Mouse (Mus musculus) lung, embryonic 16.5 days (tissue): ENCODE measurements around the gene Vmn2r15. TPM values are rescaled to one million over a fixed set of nuclear protein-coding genes. Genes with fewer than 3 reads are reported as not detected.

Experiments used
- ATAC-seq: fragments of 200-750 bp; cut with Nextera tagmentation; 2 replicates; pipeline ENCODE4 v1.8.0; 2017; ENCODE audit warnings: low read depth, mild to moderate bottlenecking, moderate library complexity
- H3K27ac ChIP-seq: fragments of 300-500 bp; sonication (generic); 2 replicates; pipeline ENCODE4 v1.5.1; 2014; ENCODE audit warnings: mild to moderate bottlenecking, control low read depth, low read length
- H3K27me3 ChIP-seq: fragments of 300-500 bp; sonication (generic); 2 replicates; pipeline ENCODE4 v1.6.1; 2014; ENCODE audit warnings: low read depth, low read length, mixed read lengths; ENCODE audit not compliant: control insufficient read depth, insufficient read depth
- H3K36me3 ChIP-seq: fragments of 300-500 bp; sonication (generic); 2 replicates; pipeline ENCODE4 v1.6.1; 2014; ENCODE audit warnings: low read length; ENCODE audit not compliant: control insufficient read depth, insufficient read depth
- H3K4me1 ChIP-seq: fragments of 300-500 bp; sonication (generic); replicated peaks from 2 replicates; pipeline ENCODE4 v1.6.1; 2014; ENCODE audit warnings: low read length, mixed read lengths; ENCODE audit not compliant: control insufficient read depth, insufficient read depth
- H3K4me2 ChIP-seq: fragments of 300-500 bp; sonication (generic); 2 replicates; pipeline ENCODE4 v1.6.1; 2014; ENCODE audit warnings: low read depth, low read length, control low read depth
- H3K4me3 ChIP-seq: fragments of 300-500 bp; sonication (generic); 2 replicates; pipeline ENCODE4 v1.5.1; 2014; ENCODE audit warnings: mild to moderate bottlenecking, low read length, control low read depth
- H3K9ac ChIP-seq: fragments of 300-500 bp; sonication (generic); 2 replicates; pipeline ENCODE4 v1.6.1; 2014; ENCODE audit warnings: low read length, control low read depth
- H3K9me3 ChIP-seq: fragments of 300-500 bp; sonication (generic); 2 replicates; pipeline ENCODE4 v1.6.1; 2016; ENCODE audit warnings: low read length; ENCODE audit not compliant: control insufficient read depth
- WGBS: fragments of 180-500 bp; shearing (Covaris S2); extraction: QIAGEN DNeasy Blood & Tissue Kit; methylation state at CpG from one replicate; pipeline ENCODE4 v1.1.7; 2014; 5-methylcytosine and 5-hydroxymethylcytosine counted together
- polyA plus RNA-seq: library from polyadenylated mRNA; unstranded; fragments of >200 nt; fragmentation: Nextera tagmentation; extraction: Ambion mirVana; gene quantifications from 2 replicates; pipeline ENCODE4 v1.2.1, GENCODE M21; 2015

Gene Vmn2r15
- polyA plus RNA-seq, result not detected in 2 replicates

DNA sequence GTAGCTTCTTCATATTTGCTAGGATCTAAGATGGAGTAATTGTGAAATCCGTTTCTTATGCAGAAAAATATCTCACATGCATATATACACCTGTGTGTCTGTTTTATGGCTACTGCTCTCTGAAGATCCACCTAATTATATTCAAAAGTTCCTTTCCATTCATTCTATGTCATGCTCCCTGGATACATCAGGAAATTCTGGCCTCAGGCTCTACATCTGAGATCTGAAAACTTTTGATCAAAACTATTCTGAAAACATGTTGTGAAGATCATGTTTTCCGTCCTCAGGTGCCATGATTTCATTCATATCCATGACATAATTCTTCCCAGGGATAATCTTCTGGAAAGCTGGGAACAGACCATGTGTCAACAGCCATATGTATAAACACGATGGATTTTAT is at the start of gene Vmn2r15:
Vmn2r15 (minus strand) TSS at position 101 of the 400 bp plus-strand sequence.
- no peaks in the 10 kb centered on the region for H3K4me1 ChIP-seq
- H3K9ac ChIP-seq, result no peak within 1 kb of the TSS
- H3K36me3 ChIP-seq, result no peaks in the 10 kb centered on the region
- H3K27me3 ChIP-seq, result no peaks in the 10 kb centered on the region
- H3K27ac ChIP-seq, result no peak within 1 kb of the TSS
- WGBS, result 48% methylated on average over 3 of the region's 3 CpGs
- ATAC-seq, result no peak
- no peak within 1 kb of the TSS for H3K4me3 ChIP-seq
- 0 out of 2 replicates have a peak, but pooled peaks cover 3% of the 10 kb centered on the region for H3K9me3 ChIP-seq
- H3K4me2 ChIP-seq, result no peak within 1 kb of the TSS

DNA sequence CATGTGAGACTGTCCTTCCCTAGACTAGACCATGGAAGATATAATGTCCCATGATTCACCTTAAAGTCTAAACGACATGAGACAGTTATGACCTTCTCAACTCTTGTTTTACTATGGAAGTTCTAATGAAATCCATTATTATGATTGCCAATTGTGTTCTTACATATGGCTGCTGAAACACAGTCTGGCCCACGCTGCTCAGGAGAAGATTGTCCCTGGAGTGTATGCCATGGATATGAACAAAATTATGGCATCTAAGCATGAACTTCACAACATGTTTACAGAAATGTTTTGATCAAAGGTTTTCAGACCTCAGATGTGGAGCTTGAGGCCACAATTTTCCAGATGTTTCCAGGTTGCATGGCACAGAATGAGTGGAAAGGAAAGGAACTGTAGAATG is 32.4 kb upstream of the Vmn2r15 start, which contains the start of gene Vmn2r16:
Vmn2r16 (plus strand) TSS at position 301 of the 400 bp plus-strand sequence.
- Histone ChIP-seq H3K9me3 (no peaks in the 10 kb centered on the region), H3K4me1 (no peaks in the 10 kb centered on the region), H3K27ac (no peak within 1 kb of the TSS), H3K27me3 (no peaks in the 10 kb centered on the region), H3K36me3 (no peaks in the 10 kb centered on the region), H3K4me3 (no peak within 1 kb of the TSS), H3K4me2 (no peak within 1 kb of the TSS), H3K9ac (no peak within 1 kb of the TSS)
- WGBS, result 37% methylated on average over 2 of the region's 2 CpGs
- ATAC-seq, result no peak

DNA sequence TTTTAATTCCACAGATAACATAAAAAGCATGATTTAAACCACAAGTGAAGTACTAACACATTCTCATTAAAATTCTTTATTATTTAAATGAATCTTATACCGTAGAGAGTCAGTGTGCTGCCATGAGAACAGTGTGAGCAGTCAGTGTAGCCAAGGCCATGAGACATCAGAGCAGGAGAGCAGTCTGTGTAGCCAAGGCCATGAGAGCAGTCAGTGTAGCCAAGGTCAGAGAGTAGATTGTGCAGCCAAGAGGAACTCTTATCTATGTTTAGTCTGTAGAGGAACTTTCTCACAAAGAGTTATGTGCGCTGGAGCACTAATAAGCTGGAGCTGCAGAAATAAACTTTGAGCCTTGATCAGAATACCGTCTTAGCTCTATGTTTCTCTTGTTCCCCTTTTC is 2.8 kb downstream of the Vmn2r15 start:
- Histone ChIP-seq H3K27ac (no peak overlapping the region), H3K4me2 (no peak overlapping the region), H3K9me3 (0 out of 2 replicates have a peak, but pooled peaks cover 3% of the 10 kb centered on the region), H3K4me3 (no peak overlapping the region), H3K4me1 (no peaks in the 10 kb centered on the region), H3K9ac (no peak overlapping the region), H3K27me3 (no peaks in the 10 kb centered on the region), H3K36me3 (no peaks in the 10 kb centered on the region)
- 63% methylated on average over 3 of the region's 3 CpGs for WGBS
- no peak for ATAC-seq

Other genes starting within 250 kb of the Vmn2r15 start
- not detected in 2 replicates for gene Vmn2r11, start 238.1 kb downstream of the Vmn2r15 start, polyA plus RNA-seq
- not detected in 2 replicates for gene Vmn2r12, start 199.7 kb downstream of the Vmn2r15 start, polyA plus RNA-seq
- gene Vmn2r13, start 105.4 kb downstream of the Vmn2r15 start, polyA plus RNA-seq, result not detected in 2 replicates
- not detected in 2 replicates for gene Vmn2r14, start 72.9 kb downstream of the Vmn2r15 start, polyA plus RNA-seq
- gene Vmn2r16, start 32.5 kb upstream of the Vmn2r15 start, polyA plus RNA-seq, result not detected in 2 replicates
- not detected in 2 replicates for gene Vmn2r17, start 122.0 kb upstream of the Vmn2r15 start, polyA plus RNA-seq